Mouse (Mus musculus): ENCODE measurements at regions not wholly inside any gene's neighbourhood (a gene's known extent, or its start where the extent isn't known, plus 50 kb on each side); places are given as distances from the start of the nearest gene placed in this dataset.
A peak's percentile ranks its signal among the peaks of the same experiment; 100 is the strongest.

DNA sequence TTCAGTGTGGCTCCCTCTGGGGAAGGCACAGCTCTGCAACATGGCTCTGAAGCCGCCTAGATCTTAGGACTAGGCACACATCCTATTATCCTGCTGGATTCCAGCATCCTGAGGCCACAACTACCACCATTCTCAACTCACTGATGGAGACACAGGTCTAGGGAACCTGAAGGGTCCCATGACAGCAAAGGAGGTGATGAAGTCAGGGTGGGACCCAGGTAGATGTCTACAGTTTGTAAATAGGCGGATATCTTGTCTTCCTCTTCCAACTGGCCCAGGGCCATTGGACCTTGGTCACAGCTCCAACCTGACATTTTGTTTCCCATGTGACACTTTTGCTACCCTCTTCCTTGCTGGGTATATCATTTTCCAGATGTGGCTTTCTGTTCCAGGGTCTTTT lies 106.4 kb downstream of the Vapb start:
- Histone ChIP-seq H3K4me2 (ENCODE audit: low read depth, low read length, poor library complexity, severe bottlenecking) (no peak overlapping the region), H3K36me3 (ENCODE audit: insufficient read depth, low read length) (no peaks in the 10 kb centered on the region), H3K27ac (ENCODE audit: low read depth, low read length) (no peak overlapping the region), H3K9me3 (ENCODE audit: low read length) (no peaks in the 10 kb centered on the region), H3K9ac (replicated peaks; ENCODE audit: low read length, poor library complexity, severe bottlenecking) (no peak overlapping the region), H3K4me1 (ENCODE audit: insufficient read depth, low read length) (no peaks in the 10 kb centered on the region), H3K4me3 (ENCODE audit: low read depth, low read length) (no peak overlapping the region), H3K27me3 (ENCODE audit: insufficient read depth, low read length) (no peaks in the 10 kb centered on the region)
- 84% methylated on average over 2 of the region's 2 CpGs for WGBS
- ATAC-seq (ENCODE audit: low FRiP score), result no peak
- no peak for DNase-seq (ENCODE audit: low spot score)
- TF ChIP-seq CTCF (IDR thresholded peaks at IDR 0.05), result no peak

DNA sequence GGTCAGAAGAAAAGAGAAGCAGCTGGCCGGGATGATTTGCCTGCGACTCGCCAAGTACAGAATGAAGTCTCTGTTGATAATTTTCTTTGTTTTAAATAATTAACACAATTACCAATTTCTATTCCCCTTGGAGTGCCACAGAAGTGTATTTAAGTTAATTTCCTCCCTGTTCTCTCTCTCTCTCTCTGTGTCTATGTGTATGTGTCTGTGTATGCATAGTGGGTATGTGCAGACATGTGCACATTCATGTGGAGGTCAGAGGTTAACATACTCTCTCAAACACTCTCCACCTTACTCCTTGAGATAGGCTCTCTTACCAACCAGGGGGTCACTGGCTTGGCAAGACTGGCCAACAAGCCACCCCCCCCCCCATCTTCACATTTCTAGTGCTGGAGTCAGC lies 107.2 kb downstream of the Vapb start:
- no peak for TF ChIP-seq CTCF (IDR thresholded peaks at IDR 0.05)
- ATAC-seq (ENCODE audit: low FRiP score), result no peak

DNA sequence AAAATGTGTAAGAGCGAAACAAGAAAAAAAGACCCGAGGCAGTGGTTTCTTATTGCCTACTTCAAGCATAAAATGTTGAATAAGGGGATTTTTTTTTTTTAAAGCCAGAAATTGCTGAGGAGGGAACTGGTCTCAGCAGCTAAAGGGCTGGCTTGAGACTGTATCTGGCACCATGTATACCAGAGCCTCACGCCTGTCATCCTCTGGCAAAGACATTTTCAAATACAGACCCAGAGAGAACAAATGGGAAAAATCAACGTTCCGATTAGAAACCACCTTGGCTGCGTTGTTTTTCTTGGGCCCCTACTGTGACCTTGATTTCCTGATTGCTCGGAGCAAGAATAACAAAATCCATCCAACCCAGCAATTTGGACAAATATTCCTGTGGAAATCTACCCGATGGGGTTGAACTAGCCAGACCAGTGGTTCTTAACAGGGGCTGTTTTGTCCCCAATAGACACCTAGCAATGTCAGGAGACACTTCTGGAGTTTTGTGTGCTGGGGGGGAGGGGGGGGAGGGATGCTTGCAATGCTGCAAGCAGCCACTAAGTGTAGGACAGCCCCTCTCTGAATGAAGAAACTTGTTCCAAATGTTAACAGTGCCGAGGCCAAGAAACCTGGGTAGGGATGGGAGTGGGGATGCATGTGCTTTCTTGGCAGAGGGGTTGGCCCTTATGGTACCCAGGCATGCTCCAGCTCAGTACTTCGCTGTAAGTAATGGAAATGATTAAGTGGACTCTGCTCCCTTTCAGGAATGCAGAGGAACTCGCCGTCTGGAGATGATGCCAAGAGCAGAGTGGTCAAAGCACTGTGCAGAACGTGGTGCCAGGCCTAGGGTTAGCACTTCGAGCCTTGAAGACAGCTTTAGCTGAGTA lies 108.1 kb downstream of the Vapb start:
- Histone ChIP-seq H3K36me3 (ENCODE audit: insufficient read depth, low read length) (no peaks in the 10 kb centered on the region), H3K9me3 (ENCODE audit: low read length) (no peaks in the 10 kb centered on the region), H3K27ac (ENCODE audit: low read depth, low read length) (no peak overlapping the region), H3K9ac (replicated peaks; ENCODE audit: low read length, poor library complexity, severe bottlenecking) (no peak overlapping the region), H3K4me1 (ENCODE audit: insufficient read depth, low read length) (no peaks in the 10 kb centered on the region), H3K4me2 (ENCODE audit: low read depth, low read length, poor library complexity, severe bottlenecking) (no peak overlapping the region), H3K4me3 (ENCODE audit: low read depth, low read length) (no peak overlapping the region), H3K27me3 (ENCODE audit: insufficient read depth, low read length) (no peaks in the 10 kb centered on the region)
- WGBS, result 81% methylated on average over 14 of the region's 14 CpGs
- TF ChIP-seq CTCF (IDR thresholded peaks at IDR 0.05), result no peak
- DNase-seq (ENCODE audit: low spot score), result no peak
- no peak for ATAC-seq (ENCODE audit: low FRiP score)

More for the DNA sequence above, 107.2 kb downstream of the Vapb start:
- Histone ChIP-seq H3K36me3 (ENCODE audit: insufficient read depth, low read length) (no peaks in the 10 kb centered on the region), H3K27me3 (ENCODE audit: insufficient read depth, low read length) (no peaks in the 10 kb centered on the region), H3K4me3 (ENCODE audit: low read depth, low read length) (no peak overlapping the region), H3K4me1 (ENCODE audit: insufficient read depth, low read length) (no peaks in the 10 kb centered on the region), H3K27ac (ENCODE audit: low read depth, low read length) (no peak overlapping the region), H3K4me2 (ENCODE audit: low read depth, low read length, poor library complexity, severe bottlenecking) (no peak overlapping the region), H3K9me3 (ENCODE audit: low read length) (no peaks in the 10 kb centered on the region), H3K9ac (replicated peaks; ENCODE audit: low read length, poor library complexity, severe bottlenecking) (no peak overlapping the region)
- WGBS, result 68% methylated on average over 3 of the region's 3 CpGs
- no peak for DNase-seq (ENCODE audit: low spot score)

DNA sequence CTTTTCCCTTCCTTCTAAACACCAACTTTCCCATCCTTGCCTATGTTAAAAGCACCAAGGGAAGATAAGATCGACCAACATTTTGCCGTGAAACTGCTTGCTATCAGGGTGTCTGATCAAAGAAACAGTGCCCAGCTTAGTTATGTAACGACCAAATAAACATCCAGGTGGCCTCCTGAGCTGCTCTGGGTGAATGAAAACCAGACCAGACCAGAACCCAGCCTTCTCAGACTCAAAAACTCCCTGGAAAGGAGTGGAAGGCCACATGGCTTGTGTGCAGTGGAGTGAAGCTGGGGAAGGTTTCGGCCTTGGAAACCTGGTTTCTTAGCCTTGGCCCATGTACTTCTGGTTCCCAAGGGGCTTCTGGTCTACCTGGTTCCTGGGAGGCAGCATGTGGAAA lies 113.7 kb downstream of the Vapb start:
- Histone ChIP-seq H3K27me3 (ENCODE audit: insufficient read depth, low read length) (no peaks in the 10 kb centered on the region), H3K4me1 (ENCODE audit: insufficient read depth, low read length) (no peaks in the 10 kb centered on the region), H3K27ac (ENCODE audit: low read depth, low read length) (no peak overlapping the region), H3K9me3 (ENCODE audit: low read length) (no peaks in the 10 kb centered on the region), H3K36me3 (ENCODE audit: insufficient read depth, low read length) (no peaks in the 10 kb centered on the region), H3K4me3 (ENCODE audit: low read depth, low read length) (no peak overlapping the region), H3K4me2 (ENCODE audit: low read depth, low read length, poor library complexity, severe bottlenecking) (no peak overlapping the region), H3K9ac (replicated peaks; ENCODE audit: low read length, poor library complexity, severe bottlenecking) (no peak overlapping the region)
- DNase-seq (ENCODE audit: low spot score) (no peak), ATAC-seq (ENCODE audit: low FRiP score) (no peak)
- 77% methylated on average over 4 of the region's 4 CpGs for WGBS
- TF ChIP-seq CTCF (IDR thresholded peaks at IDR 0.05), result no peak

DNA sequence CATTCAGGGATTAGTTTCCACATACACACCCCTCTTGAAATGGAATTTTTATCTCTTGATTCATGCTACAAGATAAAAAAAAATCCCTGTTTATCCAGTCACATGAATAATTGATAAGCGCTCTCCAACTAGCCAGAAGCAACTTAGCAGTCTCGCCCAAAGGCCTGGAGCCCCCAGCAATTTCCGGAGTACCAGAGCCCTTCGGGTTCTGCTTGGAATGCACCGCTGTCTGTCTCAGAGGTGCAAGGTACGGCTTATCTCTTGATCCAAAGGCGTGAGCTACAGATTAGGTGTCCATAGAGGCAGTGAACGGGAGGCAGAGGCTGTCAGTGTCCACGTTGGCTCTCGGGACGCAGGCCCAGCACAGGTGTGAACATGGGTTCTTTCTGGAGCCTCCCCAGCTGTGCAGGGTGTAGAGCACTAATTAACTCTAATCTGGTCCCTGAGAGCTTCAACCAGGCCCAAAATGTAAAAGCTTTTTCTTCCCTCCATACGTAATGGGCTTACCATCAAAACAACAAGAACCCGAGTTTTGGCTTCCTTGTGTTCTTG lies 116.9 kb downstream of the Vapb start:
- WGBS, result 40% methylated on average over 13 of the region's 13 CpGs
- H3K9ac ChIP-seq (replicated peaks; ENCODE audit: low read length, poor library complexity, severe bottlenecking), result no peak overlapping the region
- no peaks in the 10 kb centered on the region for H3K27me3 ChIP-seq (ENCODE audit: insufficient read depth, low read length)
- H3K4me3 ChIP-seq (ENCODE audit: low read depth, low read length), result no peak overlapping the region
- no peak for TF ChIP-seq CTCF (IDR thresholded peaks at IDR 0.05)
- DNase-seq (ENCODE audit: low spot score) (no peak), ATAC-seq (ENCODE audit: low FRiP score) (0 out of 2 replicates have a peak, but pooled peaks have one; percentile 44)
- peak overlapping the region; percentile 47; the same call in 1 of the 2 replicates for H3K27ac ChIP-seq (ENCODE audit: low read depth, low read length)
- no peaks in the 10 kb centered on the region for H3K36me3 ChIP-seq (ENCODE audit: insufficient read depth, low read length)
- H3K4me1 ChIP-seq (ENCODE audit: insufficient read depth, low read length), result no peaks in the 10 kb centered on the region
- H3K4me2 ChIP-seq (ENCODE audit: low read depth, low read length, poor library complexity, severe bottlenecking), result no peak overlapping the region
- H3K9me3 ChIP-seq (ENCODE audit: low read length), result no peaks in the 10 kb centered on the region

DNA sequence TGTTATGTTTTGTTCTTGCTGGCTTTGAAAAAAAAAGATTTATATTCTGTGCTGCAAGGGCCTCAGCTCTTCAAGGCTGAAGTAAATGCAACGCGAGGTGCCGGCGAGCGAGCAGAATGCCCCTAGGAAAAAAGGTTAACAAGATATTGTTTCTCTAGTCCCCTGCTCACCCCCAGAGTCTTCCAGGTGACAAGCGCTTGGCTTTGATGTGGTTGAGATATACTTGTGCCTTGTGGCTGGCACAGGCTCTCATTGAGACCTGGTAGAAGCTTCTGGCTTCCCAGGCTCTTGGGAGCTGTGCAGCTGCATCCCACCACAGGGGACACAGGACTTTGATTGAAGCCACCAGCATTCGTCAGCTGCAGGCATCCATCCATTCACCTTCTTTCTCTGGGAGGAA lies 117.5 kb downstream of the Vapb start:
- Histone ChIP-seq H3K9ac (replicated peaks; ENCODE audit: low read length, poor library complexity, severe bottlenecking) (no peak overlapping the region), H3K36me3 (ENCODE audit: insufficient read depth, low read length) (no peaks in the 10 kb centered on the region), H3K27ac (ENCODE audit: low read depth, low read length) (no peak overlapping the region), H3K27me3 (ENCODE audit: insufficient read depth, low read length) (no peaks in the 10 kb centered on the region), H3K4me2 (ENCODE audit: low read depth, low read length, poor library complexity, severe bottlenecking) (no peak overlapping the region), H3K4me3 (ENCODE audit: low read depth, low read length) (no peak overlapping the region), H3K9me3 (ENCODE audit: low read length) (no peaks in the 10 kb centered on the region), H3K4me1 (ENCODE audit: insufficient read depth, low read length) (no peaks in the 10 kb centered on the region)
- DNase-seq (ENCODE audit: low spot score), result peak; percentile 26
- no peak; the same call in 1 of the 2 replicates for ATAC-seq (ENCODE audit: low FRiP score)
- WGBS, result 51% methylated on average over 7 of the region's 7 CpGs
- TF ChIP-seq CTCF (IDR thresholded peaks at IDR 0.05), result no peak
